Mouse (Mus musculus) granulocyte monocyte progenitor cell, adult 5-6 weeks (primary cell): Measurements from ENCODE around the gene Olfr157. TPM values are rescaled to one million over a fixed set of nuclear protein-coding genes. Genes with fewer than 3 reads are reported as not detected.
A peak's percentile ranks its signal among the peaks of the same experiment; 100 is the strongest.

ENCODE experiments used
- ATAC-seq: replicated peaks from 2 replicates; pipeline ENCODE4 v1.8.0; 2016; ENCODE audit warnings: mild to moderate bottlenecking, moderate TSS enrichment, inconsistent platforms; ENCODE audit not compliant: poor library complexity, severe bottlenecking
- total RNA-seq, 2 experiments: library from RNA; stranded (forward) in 1 of 2; stranded (reverse) in 1 of 2; fragments of 200-712, 200-1000 nt in 1 of 2; fragments of >200 nt in 1 of 2; fragmentation: Nextera tagmentation in 1 of 2; gene quantifications; 2 replicates each; pipeline ENCODE4 v1.2.3; 2014 to 2017

The Olfr157 gene
- total RNA-seq (2014; fragmentation: Nextera tagmentation), result not detected in 2 replicates
- not detected in 2 replicates for total RNA-seq (2017)

DNA sequence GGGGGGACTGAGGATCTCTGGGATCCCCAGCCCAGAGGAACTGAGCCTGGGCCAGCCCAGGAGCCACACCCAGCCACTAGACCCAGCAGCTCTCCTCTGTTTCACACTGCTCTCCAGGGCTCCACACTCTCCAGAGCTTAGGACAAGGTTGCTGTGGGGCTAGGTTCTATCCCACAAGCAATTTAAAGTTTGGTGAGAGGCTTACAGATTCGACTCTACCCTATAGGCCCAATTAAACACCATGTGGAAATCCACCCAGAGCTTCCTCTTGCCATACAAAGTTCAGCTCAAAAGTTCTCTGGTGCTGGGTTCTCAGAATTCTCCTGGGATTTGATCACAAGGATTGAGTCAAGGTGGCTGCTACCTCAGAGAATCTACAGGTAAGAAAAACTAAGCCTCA, at the start of gene Olfr157:
TSS of gene Olfr157 (minus strand) at position 101 of the 400 bp plus-strand sequence.
- ATAC-seq, result no peak

DNA sequence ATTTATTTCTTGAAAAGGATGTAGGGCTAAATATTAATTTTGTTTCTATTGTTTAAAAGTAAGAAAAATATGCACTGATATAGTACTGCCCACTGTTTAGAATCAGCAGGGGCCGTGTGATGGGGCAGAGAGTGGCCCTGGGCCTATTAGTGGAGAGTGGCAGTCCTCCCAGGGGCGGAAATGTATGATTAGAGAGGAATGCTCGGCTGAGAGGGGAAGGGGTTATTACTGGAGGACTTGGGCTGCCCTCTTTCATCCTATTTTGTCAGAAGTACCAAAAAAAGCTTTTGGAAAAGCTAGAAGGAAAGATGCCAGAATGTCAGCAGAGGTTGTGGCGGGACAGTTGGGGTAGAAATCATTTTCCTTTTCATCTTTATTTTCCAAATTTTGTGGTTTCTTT, 44.2 kb upstream of the Olfr157 start:
- no peak for ATAC-seq

DNA sequence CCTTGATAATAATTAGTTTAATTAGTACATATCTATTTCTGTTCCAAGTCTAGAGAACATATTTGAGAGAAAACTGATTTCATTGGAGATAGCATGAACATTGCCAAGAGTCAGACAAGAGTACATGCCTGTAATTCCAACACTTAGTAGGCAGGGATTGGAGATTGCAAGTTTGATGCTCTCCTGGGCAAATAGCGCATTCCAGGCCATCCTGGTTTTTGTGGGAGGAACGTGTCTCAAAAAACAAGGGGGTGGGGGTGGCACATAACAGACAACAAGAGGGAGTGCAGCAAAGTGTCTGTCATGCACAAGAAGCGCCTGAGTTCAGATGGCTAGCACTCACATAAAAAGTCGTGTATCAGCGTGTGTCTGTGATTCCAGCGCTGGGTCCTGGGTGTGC, 39.6 kb upstream of the Olfr157 start:
- no peak for ATAC-seq

DNA sequence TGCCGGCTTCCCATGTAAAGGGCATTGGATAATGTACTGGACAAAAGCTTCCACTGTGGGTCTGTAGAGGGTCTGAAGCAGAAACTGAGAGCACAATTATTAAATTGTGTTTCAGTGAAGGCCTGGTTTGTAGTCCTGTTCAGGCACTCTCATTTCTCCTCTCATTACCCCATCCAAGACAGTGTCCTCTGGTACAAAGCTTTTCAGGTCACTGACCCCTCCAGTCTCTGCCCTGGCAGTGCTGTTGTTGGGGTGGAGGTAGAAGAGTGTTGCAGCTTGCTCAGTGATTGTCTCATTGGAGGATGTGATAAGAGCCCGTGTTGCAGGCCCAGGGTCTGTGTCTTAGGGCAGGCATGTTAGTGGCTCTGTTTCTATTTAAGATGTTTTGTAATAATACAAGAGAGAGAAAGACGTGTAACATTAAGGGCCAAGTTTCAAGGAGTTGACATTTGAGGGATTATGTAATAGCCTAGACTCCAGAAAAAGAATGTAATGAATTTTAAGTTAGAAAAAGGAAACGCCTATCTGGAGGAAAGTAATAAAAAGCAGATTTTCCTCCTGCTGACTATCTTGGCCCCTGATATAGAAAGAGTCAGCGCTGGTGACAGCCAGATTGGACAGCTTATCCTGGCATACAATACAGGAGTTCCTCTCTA, 38.2 kb upstream of the Olfr157 start:
- no peak for ATAC-seq

DNA sequence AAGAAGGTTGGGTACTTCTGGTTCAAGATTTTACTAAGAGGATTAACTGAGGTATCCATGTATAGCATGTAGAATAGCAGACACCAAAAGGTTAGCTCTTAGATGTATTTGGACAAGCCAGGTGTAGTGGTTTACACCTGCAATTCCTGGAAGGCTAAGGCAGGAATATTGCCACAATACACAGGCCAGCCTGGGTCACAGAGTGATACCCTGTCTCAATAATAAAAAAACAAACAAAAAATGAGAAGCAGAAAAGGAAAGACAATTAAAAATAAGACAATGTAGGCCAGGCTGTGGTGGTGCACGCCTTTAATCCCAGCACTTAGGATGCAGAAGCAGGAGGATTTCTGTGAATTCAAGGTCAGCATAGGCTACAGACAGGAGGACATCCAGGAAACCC, 37.2 kb upstream of the Olfr157 start:
- ATAC-seq, result no peak

DNA sequence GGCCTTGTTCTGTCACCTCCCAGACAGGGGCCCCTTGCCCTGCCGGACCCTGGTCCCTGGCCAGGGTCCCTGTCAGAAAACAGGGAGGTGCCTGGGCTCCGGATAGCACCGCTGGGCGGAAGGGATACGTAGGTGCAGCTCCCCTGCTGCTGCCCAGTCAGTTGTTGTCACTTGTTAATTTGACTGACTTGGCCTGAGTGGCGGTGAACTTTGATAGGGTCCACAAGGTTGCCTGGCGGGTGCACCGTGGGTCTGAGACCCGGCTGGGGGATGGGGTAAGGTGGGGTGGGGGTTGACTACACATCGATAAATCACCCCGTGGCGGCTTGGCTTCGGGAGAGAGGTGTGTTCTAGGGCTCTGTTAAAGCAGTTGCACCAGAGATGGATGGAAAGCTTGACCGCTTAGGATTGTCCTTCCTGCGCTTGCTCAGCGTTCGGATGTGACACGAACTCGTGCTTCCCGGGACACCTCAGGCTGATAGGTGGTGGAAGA, 36.0 kb upstream of the Olfr157 start:
- ATAC-seq, result peak; percentile 8; the same call in 1 of the 2 replicates

DNA sequence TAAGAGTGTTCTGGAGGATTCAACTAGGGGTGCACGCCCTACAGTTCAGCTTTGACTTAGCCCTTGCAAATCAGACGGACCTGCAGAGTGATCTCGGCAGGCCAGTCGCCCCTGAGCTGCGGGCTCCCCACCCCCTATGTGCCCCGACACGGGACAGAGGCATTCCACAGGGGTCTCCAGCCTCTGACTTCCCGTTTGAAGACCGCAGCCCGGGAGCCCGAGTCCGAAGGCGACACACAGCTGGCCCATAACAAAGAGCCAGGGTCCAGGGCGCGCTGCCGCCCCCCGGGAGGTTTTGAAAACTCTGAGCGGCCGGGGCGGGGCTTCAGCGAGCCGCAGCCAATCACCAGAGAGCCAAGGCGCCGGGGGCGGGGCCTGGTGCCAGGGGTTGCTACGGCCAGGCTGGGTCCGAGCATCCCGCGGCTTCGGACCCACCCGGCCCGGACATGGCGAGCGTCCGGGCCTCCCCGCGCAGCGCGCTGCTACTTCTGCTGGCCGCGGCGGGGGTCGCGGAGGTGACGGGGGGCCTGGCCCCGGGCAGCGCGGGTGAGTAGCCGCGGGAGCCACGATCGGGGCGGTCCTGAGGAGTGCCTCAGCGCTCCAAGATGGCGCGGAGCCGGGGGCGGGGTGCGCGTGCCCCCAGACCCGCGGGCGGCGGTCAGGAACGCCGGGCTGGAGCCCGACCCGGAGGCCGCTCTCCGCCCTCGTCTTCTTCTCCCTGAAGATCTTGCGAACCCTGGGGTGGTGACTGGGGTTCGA, 35.3 kb upstream of the Olfr157 start, which contains the start of gene Reck:
TSS of gene Reck (plus strand) at position 371 of the 759 bp plus-strand sequence.
- peak; percentile 86 for ATAC-seq

DNA sequence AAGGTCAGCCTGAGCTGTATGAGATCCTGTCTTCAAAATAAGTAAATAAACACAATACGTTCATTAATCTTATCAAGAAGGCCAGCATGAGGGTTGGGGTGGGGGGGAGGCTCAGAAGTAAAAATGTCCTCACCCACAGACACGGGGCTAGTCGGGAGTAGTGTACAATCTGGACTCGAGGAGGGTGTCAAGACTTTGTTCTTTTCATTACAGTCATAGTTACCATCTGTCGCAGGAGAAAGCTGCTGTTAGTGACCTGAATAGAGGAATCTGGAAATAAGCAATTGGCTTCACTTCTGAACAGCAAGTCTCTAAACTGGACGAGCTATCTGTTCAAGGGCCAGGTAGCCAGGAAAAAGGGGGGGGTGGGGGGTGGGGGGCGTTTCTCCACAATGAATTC, 34.5 kb upstream of the Olfr157 start:
- no peak for ATAC-seq

DNA sequence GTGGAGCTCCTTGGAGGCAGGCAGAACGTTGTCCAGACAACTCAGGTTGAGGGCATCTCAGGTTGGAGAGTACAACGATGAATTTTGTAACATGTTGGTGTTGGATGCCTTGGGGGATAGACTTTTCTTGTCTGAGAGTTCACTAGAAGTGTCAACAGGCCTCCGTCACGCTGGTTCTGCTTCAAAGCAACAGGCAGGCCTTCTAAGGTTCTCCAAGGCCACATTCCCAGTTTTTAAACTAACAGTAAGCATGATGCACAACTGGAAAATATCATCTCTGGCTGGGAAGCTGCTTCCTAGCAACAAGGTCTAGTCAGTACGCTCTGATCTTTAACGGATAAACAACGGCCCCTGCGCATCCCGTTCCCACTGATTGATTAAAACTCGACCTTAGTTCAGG, 29.8 kb upstream of the Olfr157 start:
- no peak for ATAC-seq

DNA sequence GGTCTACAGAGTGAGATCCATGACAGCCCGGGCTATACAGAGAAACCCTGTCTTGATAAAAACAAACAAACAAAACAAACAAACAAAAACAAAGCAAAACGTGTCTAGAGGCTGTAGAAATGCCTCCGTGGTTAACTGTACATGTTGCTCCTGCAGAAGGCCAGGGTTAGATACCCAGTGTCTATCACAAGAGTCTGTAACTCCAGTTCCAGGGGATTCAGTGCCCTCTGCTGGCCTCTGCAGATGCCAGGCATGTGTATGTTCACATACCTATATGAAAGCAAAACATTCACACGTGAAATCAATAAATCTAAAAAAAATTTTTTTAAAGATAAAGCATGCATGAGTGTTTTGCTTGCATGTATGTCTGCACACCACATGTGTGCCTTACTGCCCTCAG, 23.3 kb upstream of the Olfr157 start:
- ATAC-seq, result no peak

DNA sequence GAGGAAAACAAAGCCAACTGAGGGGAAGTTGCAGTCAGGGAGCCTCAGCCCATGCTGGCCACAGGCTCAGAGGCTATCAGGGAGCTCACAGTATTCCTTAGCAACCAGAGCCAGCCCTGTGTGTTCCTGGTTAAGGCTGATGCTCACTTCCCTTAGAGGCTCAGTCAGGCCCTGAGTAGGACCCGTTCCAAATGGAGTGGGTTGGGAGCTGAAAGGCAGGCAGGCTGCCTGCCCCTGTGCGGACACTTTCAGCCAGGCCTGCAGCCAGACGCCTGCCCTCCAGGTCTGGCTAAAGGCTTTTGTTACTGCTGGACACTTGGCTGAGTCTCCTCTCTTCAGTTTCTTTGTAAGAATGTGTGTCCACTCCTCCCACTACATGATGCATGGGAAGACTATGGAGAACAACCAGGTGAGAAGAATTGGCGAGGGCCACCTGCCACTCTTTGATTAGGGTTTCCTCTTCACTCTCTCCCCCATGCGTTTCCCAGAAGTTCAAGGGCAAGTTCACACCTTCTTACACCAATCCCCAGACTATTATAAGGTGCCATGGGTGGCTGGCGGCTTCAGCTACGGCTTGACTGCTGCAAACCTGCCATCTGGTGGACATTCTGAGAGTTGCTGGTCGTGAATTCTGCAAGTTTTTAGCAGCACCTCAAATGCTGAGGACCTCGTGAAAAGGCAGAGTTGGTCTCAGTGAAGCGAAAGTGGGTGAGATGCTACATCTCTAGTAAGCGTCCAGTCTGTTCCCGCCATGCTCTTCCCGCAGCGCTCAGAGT, 20.9 kb upstream of the Olfr157 start:
- peak; percentile 65 for ATAC-seq

DNA sequence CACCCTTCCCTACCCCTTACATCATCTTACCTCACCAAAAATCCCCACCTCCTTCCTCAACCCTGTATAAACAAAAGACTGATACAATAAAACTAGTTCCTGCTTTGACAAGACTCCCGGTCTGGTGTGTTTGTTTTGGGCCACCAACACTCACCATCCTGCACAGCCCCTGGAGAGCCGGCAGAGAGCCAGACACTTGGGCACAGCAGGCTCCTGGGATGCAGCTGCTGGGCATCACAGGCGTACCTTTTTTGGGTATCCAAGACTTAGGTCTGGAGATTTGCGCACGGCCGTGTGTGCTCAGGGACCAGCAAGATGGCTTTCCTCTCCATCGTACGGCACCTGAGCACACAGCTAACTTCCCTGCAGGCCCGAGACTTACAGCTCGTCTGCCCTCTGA, 19.9 kb upstream of the Olfr157 start:
- no peak for ATAC-seq

DNA sequence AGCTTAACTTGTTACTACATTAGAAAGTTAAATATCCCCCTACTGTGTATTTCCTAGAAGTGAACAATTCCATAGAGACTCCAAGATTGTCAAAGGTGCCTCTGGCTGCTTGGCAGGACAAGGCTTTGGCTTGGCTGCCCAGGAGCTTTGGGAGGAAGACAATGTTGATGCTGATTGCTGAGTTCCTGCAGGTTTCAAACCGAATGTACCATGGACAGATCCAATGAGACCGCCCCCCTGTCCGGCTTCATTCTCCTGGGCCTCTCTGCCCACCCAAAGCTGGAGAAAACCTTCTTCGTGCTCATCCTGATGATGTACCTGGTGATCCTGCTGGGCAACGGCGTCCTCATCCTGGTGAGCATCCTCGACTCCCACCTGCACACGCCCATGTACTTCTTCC, 14.1 kb upstream of the Olfr157 start:
- no peak for ATAC-seq

DNA sequence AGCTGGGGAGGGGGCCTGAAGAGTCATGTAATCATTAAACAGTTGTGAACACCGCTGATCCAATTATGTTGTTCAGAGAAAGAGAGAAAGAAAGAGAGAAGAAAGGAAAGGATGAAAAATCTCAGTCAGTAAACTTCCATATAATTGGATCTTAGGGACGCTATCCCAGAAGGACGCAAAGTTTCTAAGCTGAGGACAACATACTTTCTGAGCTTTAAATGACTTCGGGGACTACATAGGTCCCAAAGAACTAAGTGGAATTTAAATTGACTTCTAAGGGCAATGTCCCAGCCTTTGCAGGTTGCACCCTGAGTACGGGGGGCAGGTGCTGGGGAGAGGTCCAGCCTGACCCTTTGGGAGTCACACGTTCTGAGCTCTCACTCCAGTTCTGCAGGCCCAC, 11.3 kb upstream of the Olfr157 start, which contains the start of gene Olfr155:
TSS of gene Olfr155 (plus strand) at position 301 of the 400 bp plus-strand sequence.
- ATAC-seq, result no peak

DNA sequence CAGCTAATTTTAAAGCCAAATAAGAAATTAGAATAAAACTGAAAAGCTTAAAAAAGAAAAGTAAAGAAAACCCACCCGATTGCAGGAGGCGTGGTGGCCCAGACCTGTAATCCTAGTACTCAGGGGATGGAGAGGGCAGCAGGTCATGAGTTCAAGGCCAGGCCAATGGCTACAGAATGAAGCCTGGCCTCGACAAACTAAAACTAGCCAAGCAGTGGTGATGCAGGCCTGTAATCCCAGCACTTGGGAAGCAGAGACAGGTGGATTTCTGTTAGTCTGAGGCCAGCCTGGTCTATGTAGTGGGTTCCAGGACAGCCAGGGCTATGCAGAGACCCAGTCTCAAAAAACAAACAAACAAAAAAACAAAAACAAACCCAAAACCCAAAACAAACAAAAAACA, 1.7 kb downstream of the Olfr157 start:
- no peak for ATAC-seq

DNA sequence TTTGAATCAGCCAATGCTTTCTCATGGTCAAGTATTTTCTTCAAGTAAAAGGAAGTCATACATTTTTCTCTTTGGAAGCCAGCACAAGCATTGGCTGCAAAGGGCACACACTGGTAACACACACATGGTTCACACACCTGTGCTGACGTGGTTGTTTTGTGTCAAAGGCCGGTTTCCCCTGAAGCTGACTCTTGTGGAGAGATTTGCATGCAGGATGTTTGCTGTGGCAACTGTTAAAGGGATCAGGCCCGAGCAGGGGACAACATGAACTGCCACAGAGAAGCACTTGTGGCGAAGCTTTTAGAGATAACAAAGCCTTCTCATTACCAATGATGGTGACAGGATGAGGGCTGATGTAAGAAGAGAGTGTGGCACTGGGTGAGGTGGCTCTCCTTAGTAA, 5.3 kb downstream of the Olfr157 start:
- ATAC-seq, result no peak

DNA sequence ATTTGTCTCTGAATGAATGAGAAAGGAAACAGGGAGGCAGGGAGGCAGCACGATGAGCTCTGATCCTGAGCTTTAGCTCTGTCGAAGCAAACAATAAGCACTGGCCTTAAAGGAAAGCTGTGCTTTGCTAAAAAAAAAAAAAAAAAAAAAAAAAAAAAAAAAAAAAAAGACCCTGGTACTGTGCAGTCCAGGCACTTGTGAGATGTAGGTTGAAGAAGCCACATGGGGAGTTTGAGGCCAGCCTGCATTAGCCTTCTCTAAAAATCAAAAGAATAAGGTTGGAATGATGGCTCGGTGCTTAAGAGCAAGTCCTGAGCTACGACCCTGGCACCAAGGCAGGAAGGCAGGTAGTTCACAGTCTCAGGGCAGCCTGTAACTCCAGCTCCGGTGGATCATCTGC, 6.2 kb downstream of the Olfr157 start:
- no peak for ATAC-seq

DNA sequence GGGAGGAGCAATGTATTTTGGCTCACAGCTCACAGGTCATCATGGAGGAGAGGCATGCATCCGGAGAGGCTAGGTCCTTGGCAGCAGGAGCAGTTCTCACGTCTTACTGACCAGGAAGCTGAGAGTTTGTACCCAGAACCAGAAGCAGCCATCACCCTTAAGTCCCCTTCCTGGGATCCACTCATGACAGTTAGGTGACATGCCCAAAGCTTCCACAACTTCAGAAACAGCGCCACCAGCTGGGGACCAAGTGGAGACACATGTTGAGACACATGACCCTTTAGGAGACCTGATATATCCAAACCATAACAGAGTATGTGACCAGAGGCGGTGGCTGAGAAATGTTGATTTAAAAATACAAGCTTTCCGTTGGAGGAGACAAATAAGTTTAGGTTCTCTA, 8.0 kb downstream of the Olfr157 start:
- no peak for ATAC-seq

DNA sequence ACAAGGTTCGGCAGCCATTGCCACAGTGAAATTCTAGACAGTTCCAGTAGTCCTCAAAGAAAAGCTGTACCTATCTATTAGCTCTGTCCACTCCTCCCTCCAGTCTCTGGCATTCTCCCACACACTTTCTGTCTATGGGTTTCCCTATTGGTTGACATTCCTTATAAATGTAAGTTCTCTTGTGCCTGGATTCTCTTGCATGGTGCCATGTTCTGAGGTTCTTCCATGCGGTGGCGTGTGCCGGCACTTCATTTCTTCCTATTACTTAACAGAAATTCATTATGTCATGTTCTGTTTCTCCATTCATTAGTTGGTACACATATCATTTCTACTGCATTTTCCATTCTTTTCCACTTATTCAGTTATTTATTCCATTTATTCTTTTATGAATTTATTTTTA, 11.2 kb downstream of the Olfr157 start:
- no peak for ATAC-seq

DNA sequence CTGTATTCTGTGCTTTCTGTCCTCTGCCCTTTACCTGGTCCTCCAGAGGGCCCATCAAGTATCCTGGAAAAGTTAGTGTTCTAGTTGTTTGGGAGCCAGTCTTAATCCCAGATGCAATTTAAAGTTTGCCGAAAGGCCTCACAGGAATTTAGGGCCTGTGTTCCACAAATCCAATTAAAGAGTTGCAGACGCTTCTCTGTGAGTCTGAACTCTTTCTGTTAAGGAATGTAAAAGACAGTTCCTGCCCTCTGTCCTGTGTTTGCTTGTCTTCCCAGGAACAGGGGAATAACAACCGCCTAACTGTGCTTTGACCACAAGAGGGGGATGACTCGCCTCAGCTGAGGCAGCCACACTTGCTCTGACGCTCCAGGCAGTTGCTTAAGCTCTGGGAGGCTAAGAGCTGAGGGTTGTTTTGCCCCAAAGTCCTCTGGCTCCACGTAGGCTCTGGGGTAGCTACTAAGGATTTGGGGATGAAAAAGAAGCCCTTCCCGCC, 16.1 kb downstream of the Olfr157 start, which contains the start of gene Olfr156:
TSS of gene Olfr156 (minus strand) at position 51 of the 493 bp plus-strand sequence.
- no peak for ATAC-seq
